Mouse (Mus musculus) adrenal gland, postnatal 10 days (tissue): ENCODE results near the gene Zdhhc15. TPM values are rescaled to one million over a fixed set of nuclear protein-coding genes. Genes with fewer than 3 reads are reported as not detected.
"Not testable (repeated sequence)": the region's sequence is repeated elsewhere in the genome, so short reads cannot be mapped to it uniquely, and the experiment has no call there.

ENCODE experiments used
- DNase-seq: peaks from one replicate; pipeline ENCODE4 v3.0.0; 2021; ENCODE audit warnings: mixed read lengths
- long read RNA-seq, 2 experiments: library from polyadenylated mRNA; stranded (forward); transcript quantifications; one replicate each; pipeline ENCODE4 v2.0.0; 2021
- total RNA-seq, 2 experiments: library from RNA; stranded (reverse); gene quantifications; 2 replicates each; pipeline ENCODE4 v1.2.3; 2021

The Zdhhc15 gene
- total RNA-seq: 1 to 10 TPM; 3.3 to 4.5 TPM
- long read RNA-seq, experiment 1, full-length matches to known transcripts: 1 of 1 reads
- long read RNA-seq, experiment 1, partial matches to known transcripts: 0 of 1 reads
- long read RNA-seq, experiment 1, other reads (novel, unspliced or antisense): 0 of 1 reads
- long read RNA-seq, experiment 2, partial matches to known transcripts: 0 of 1 reads
- long read RNA-seq, experiment 2, other reads (novel, unspliced or antisense): 1 of 1 reads

DNA sequence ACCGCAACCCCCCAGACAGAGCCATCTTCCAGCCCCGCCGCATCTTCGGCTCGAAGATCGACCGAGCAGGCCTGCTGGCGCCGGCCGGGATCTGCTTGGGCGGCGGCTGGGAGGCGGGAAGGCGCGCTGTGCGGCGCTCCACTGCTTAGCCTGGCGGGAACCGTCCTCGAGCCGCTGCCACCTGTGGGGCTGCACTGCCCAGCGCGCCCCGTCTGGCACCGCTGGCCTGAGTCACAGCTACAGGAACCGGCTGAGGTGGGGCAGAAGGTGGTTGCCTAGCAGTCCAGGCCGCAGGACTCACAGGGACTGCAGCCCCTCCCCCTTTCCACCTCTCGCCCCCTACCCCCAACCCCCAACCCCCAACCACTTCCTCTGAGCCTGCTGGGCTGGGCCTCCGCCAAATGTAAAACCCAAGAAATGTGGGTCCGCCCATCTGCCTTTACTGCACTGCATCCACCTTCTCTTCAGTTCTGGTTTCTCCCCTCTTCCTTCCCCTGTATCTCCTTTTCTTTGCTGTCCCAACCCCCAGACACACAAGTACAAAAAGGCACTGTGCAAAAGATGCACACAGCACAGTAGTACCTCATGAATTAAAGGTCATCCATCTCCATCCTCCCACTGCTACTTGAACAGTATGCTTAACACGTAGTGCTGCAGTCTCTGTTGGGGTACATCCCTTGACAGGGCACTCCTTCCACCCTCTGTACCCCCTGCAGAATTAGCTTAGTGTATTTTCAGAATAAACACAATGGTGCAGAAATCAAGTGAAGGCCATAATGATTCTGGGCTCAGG, at the start of gene Zdhhc15:
TSS of gene Zdhhc15 (minus strand) at position 308 of the 793 bp plus-strand sequence.
- DNase-seq: peak; percentile 70

GRCm38 (mm10) chrX:104707935-104708334, 37.1 kb upstream of the Zdhhc15 start:
- no peak for DNase-seq

GRCm38 (mm10) chrX:104669850-104670756, 761 bp downstream of the Zdhhc15 start:
- no peak for DNase-seq

DNA sequence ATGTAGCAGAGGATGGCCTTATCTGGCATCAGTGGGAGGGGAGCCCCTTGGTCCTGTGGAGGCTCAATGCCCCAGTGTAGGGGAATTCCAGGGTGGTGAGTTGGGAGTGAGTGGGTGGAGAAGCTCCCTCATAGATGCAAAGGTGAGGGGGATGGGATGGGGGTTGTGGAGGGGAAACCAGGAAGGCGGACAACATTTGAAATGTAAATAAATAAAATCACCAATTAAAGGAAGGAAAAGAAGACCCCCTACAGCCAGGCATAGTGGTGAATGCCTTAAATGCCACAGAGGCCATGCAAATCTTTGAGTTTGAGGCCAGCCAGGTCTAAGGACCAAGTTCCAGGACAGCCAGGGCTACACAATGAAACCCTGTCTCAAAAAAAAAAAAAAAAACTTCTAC, 13.9 kb downstream of the Zdhhc15 start:
- no peak for DNase-seq

DNA sequence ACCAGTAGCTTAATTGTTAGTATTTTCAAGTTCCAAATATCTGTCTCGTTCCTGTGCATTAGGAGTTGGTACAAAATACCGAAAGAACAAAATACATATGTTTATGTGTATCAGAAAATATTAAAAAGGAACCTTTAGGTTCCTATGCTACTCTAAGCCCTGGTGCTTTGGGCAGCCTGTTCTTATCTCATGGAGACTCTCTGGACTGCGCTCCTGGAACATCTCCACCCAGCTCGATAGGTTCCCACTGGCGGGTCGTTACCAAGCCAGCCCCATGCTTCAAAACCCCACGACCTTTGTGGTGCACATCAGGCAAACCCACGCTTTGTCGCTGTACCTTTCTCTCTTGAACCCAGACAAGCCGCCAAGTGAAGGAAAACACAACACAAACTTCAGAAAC, 58.3 kb downstream of the Zdhhc15 start:
- no peak for DNase-seq

DNA sequence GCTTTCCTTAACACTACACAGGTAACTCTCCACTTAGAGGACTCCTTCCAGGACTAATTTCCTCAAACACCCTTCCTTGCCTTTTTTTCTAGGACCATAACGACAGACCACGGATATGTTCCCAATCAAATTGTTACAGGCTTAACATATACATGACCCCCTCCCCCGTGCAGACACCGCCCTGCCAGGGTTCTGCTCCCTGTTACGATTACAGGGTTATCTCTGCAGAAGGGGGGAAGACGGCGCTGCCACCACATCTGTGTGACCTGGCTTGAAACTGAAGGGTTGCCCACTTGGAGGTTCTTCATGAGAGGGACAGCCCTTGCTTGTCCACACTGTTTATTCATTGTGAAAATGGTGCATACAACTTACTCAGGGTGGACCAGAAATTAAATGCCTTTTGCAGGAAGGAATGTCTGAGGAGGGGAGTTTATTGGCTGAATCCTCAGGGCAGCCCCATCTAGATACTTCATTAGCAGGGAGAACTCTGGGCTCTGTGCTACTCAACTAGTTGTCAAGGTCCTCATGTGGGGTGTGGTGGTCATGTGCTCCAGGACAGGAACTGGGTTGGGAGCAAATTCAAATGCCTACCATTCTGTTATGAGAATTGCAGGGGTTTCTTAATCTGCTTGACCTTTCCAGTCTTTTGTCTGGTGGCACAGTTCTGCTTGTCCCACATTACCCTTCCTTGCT, 67.0 kb downstream of the Zdhhc15 start:
- DNase-seq: not testable (repeated sequence)

DNA sequence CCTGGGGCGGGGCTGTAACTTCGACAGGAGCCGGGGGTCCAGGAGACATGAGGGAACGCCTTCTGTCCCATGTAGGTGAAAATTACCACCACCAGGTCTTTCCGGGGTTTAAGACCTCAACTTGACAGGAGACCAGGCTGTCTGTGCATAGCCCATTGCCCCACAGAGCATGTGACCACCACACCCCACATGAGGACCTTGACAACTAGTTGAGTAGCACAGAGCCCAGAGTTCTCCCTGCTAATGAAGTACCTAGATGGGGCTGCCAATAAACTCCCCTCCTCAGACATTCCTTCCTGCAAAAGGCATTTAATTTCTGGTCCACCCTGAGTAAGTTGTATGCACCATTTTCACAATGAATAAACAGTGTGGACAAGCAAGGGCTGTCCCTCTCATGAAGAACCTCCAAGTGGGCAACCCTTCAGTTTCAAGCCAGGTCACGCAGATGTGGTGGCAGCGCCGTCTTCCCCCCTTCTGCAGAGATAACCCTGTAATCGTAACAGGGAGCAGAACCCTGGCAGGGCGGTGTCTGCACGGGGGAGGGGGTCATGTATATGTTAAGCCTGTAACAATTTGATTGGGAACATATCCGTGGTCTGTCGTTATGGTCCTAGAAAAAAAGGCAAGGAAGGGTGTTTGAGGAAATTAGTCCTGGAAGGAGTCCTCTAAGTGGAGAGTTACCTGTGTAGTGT, 68.5 kb downstream of the Zdhhc15 start:
- DNase-seq: not testable (repeated sequence)

- DNase-seq: no peak
Measured at GRCm38 (mm10) chrX:104573946-104574345, 96.9 kb downstream of the Zdhhc15 start.

- no peak for DNase-seq
Measured at GRCm38 (mm10) chrX:104567497-104567896, 103.4 kb downstream of the Zdhhc15 start.

DNA sequence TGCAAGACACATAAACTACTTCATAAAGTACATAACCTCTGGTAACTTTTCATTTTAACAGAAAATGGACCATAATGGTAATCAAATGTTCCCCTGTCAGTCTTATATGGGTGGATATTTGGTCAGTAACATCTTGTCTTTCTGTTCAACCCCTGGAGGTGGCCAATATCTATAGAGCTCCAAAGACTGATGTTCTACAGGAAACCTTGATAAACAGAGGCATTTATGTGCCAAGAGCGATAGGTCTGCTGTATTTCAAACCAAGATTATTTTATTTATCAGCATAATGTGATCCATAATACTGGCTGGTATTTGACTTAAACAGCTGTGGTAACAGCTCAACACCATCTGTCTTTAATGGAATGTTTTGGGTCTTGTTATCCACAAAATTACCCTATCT, 125.6 kb downstream of the Zdhhc15 start:
- no peak for DNase-seq

DNA sequence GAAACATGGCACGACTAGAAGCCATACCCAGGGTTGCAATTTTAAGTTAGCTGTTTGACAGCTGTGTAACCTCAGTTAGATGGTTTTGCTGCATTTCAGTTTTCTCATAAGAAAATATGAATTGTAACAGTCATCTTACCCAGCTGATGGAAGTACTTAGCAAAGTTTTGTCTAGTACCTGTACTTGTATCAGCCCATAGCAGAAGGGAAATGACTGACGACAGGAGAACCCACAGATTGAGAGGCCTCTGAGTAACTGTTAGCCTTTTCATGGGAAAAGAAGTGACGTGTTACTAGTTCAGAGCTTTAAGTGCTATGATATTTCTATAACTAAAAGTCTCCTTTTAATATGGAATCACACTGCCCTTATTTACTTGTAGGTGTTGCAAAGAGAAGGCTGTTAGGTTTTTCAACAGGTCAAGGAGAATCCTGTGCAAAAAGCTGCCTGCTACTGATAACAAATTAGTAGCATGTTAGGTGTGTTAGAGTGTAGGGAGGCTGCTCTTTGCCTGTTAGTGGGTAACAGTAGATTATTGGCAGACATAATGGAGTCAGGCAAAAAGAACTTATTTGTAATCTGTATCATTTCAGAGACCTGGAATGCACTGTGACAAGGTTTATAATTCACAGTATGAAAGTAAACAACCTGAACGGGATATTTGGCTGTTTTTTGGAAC, 126.8 kb downstream of the Zdhhc15 start:
- no peak for DNase-seq

DNA sequence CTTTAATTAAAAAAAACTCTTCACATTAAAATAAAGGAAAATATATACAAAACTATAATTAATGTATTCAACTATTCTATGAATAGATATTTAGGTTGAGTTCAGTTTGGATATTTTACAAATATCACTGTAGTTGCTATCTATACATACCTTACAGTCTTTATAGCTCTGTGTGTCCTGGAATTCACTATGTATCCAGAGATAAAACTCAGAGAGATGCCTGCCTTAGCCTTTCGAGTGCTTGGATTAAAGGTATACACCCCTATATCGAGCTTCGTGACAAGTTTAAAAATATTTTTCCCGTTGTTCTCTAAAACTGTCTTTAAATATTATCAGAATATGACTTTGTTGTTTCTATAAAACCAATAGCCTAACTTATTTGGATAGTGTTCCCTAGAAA, 128.2 kb downstream of the Zdhhc15 start:
- DNase-seq: no peak

DNA sequence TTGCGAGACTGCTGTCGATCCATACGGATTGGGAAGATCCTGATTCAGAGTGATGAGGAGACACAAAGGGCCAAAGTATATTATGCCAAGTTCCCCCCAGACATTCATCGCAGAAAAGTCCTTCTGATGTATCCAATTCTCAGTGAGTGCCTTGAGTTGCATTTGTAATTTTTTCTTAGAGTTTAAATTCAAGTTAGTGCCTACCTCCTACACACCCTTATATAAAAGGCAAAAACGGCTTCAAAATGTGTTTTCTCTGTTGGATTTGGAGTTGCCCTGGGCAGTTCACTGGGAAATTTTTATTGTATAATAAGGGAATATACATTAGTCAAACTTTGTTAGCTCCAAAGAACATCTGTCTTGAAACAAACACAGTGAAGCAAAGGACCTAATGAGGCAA, 169.1 kb downstream of the Zdhhc15 start:
- no peak for DNase-seq

DNA sequence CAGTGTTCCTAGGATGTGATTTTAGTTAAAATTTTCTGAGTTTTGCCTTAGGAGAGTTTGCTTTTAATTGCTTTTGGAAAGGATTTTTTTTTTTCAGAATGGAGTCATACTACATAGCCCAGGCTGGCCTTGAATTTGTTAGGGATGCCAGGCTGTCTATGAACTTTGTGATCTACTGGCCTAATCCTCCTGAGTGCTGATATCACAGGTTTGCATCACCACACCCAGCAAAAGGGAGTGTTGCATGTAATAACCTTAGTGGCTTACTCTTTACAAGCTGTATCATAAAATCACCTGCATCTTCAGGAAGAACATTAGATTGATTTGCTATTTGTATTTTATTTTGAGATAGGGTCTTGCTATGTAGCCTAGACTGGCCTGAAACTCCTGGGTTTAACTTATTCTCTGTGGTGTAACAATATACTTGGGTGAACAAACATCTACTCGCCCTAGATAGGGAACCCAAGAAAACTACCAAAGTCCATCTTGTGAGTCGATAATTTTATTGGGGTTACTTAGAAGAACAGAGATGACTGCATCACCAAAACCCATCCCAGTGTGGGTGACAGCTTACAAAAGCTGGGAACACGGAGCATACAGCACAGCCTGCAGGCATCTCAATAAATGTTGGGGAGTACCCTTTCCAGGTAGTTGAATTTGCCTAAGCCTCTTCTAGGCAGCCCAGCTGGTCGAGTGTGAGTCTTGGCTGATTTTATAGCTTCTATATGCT, 181.1 kb downstream of the Zdhhc15 start:
- DNase-seq: no peak

DNA sequence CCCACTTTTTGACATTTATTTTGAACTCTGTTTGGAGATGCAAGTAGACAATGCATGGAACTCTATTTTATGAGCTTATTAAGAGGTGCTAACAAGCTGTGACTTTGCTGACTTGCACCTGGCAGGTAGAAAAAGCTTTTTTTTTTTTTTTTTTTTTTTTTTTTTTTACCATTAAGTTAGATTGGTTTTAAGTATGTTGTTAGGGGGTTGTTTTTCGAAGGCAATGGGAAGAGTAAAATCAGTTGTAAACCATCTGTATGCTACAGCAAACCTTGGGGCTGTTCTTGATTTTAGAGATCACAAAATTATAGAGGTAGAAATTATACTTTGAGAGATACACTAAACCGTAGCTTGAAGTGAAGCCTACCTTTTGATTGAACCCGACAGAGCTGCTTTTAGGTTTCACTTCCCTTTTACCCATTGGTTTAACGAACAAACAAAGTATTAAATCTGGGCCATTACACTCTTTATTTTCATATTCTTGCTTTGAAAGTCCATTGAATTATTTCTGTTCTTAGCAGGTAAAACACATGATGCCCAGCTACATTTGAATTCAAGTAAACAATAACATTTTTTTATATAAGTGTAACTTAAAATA, 181.9 kb downstream of the Zdhhc15 start:
- DNase-seq: no peak

GRCm38 (mm10) chrX:104488036-104488435, 182.8 kb downstream of the Zdhhc15 start:
- no peak for DNase-seq
